Comparison of ENCODE assay signal across 8 mouse cellular contexts in the genomic region with DNA sequence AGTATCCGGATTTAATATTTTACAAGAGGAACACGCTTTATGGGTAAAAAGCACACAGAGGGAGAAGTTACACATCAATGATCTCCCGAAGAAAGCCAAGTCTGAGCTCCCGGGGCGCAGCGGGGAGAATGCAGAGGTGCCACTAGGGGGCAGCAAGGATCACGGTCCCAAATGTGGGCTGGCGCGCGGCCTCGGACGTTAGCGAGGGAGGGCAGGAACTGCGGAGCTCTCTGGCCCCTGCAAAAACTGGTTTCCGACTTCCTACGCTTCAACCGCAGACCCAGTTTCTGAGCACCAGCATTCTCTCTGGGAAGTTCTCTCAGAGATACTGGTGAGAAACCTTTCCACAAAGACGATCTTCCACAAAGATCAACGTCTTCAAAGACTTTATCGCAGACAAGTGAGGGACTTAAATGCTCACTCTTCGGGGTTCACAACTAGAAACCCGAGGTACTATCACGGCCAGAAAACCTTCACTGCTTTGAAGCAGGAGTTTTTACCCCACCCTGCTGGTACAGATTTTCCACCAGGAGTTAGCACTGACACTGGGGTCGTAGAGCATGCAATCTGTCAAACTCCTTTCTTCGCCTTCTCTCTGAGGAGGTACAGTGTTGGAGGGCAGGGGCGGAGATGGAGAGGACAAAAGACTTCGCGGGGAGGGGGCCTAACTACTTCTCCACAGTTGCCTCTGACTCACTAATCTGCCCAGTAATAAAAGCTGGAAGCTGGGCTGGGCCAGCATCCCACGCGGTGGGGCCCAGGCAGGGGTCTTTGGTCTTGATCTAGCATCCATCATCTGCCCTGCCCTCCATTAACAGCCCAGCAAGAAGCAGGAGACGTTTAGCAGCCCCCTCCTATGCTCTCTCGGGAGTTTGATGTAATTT. TPM values are rescaled to one million over a fixed set of nuclear protein-coding genes. Genes with fewer than 3 reads are reported as not detected.
DNase-seq lines count a peak whose midpoint lies in the region; ATAC-seq lines count a peak whose summit lies in the region.

No protein-coding gene starts in this region.

- H3K9ac ChIP-seq in embryonic facial prominence, embryonic 11.5 days (replicated peaks; ENCODE audit: low read length): peak overlapping the region; percentile 25; the same call in 1 of the 2 replicates
- H3K9ac ChIP-seq in liver, embryonic 11.5 days (ENCODE audit: low read depth, low read length): peak overlapping the region; percentile 22; the same call in 1 of the 2 replicates

- peak overlapping the region; percentile 22 for H3K4me2 ChIP-seq in embryonic facial prominence, embryonic 11.5 days (ENCODE audit: low read depth, low read length)
- peak overlapping the region; percentile 63 for H3K4me2 ChIP-seq in liver, embryonic 11.5 days

- H3K4me1 ChIP-seq in embryonic facial prominence, embryonic 11.5 days (ENCODE audit: control insufficient read depth, insufficient read depth, low read length): peaks cover 13% of the 10 kb centered on the region
- peaks cover 24% of the 10 kb centered on the region for H3K4me1 ChIP-seq in liver, embryonic 11.5 days (replicated peaks; ENCODE audit: control insufficient read depth, insufficient read depth, low read length)

- peaks cover 70% of the 10 kb centered on the region for H3K27me3 ChIP-seq in embryonic facial prominence, embryonic 11.5 days (ENCODE audit: control insufficient read depth, insufficient read depth, low read length)
- peaks cover 82% of the 10 kb centered on the region for H3K27me3 ChIP-seq in liver, embryonic 11.5 days (replicated peaks; ENCODE audit: control insufficient read depth, insufficient read depth, low read length)

- DNase-seq in A20 (ENCODE audit: low read depth, low spot score): peak; percentile 82
- DNase-seq in adrenal gland, postnatal 14 days: peak; percentile 94
- DNase-seq in embryonic facial prominence, embryonic 11.5 days (ENCODE audit: low spot score): peak; percentile 89
- peak; percentile 85 for DNase-seq in heart, adult 8-10 months (ENCODE audit: low spot score)
- peak; percentile 85 for DNase-seq in kidney, adult 18-20 months
- DNase-seq in liver, embryonic 11.5 days (ENCODE audit: low spot score): peak; percentile 84
- DNase-seq in spleen, postnatal 36 days (ENCODE audit: low spot score in 2 of 2): peak; percentile 74 to 80

- no peak; the same call in 1 of the 2 replicates for ATAC-seq in embryonic facial prominence, embryonic 11.5 days (replicated peaks; ENCODE audit: insufficient number of reproducible peaks, low FRiP score, low TSS enrichment, low read depth)
- ATAC-seq in liver, embryonic 11.5 days (replicated peaks; ENCODE audit: low FRiP score): no peak; the same call in 1 of the 2 replicates
- ATAC-seq in monocyte, adult 5-6 weeks (replicated peaks; ENCODE audit: insufficient number of reproducible peaks, low FRiP score, low TSS enrichment, poor library complexity, severe bottlenecking): peak; percentile 81

- no peaks in the 10 kb centered on the region for H3K36me3 ChIP-seq in embryonic facial prominence, embryonic 11.5 days (replicated peaks; ENCODE audit: control insufficient read depth, insufficient read depth, low read depth, low read length)
- no peaks in the 10 kb centered on the region for H3K36me3 ChIP-seq in liver, embryonic 11.5 days (ENCODE audit: control insufficient read depth, insufficient read depth, low read length)

- H3K9me3 ChIP-seq in embryonic facial prominence, embryonic 11.5 days (replicated peaks; ENCODE audit: control insufficient read depth, low read length): no peaks in the 10 kb centered on the region
- no peaks in the 10 kb centered on the region for H3K9me3 ChIP-seq in liver, embryonic 11.5 days (ENCODE audit: control insufficient read depth, low read length)

- H3K27ac ChIP-seq in embryonic facial prominence, embryonic 11.5 days (replicated peaks; ENCODE audit: low read depth, low read length): no peak overlapping the region
- no peak overlapping the region for H3K27ac ChIP-seq in liver, embryonic 11.5 days (ENCODE audit: low read depth, low read length)

- 2% methylated on average over 32 of the region's 32 CpGs for WGBS in embryonic facial prominence, embryonic 11.5 days
- 2% methylated on average over 32 of the region's 32 CpGs for WGBS in liver, embryonic 11.5 days

- peak overlapping the region; percentile 14 for H3K4me3 ChIP-seq in embryonic facial prominence, embryonic 11.5 days (ENCODE audit: low read depth, low read length)
- H3K4me3 ChIP-seq in liver, embryonic 11.5 days (ENCODE audit: low read depth, low read length): peak overlapping the region; percentile 34

RNA-seq across cellular contexts. Expression of a gene that starts 3.3 kb away (rescaled TPM):
- total RNA-seq in adrenal gland, postnatal 14 days (2021): 0.15 and 0.30 TPM in 2 replicates
- polyA plus RNA-seq in embryonic facial prominence, embryonic 11.5 days (2014; fragmentation: Nextera tagmentation; extraction: Ambion mirVana): 0.04 TPM in 1 of 2 replicates, not detected in the other
- total RNA-seq in heart, adult 8-10 months (2022): 1 to 10 TPM; 1.0 to 3.1 (median 1.7) TPM
- 0.16 TPM in 1 of 2 replicates, not detected in the other for polyA plus RNA-seq in liver, embryonic 11.5 days (2014; fragmentation: Nextera tagmentation; extraction: Ambion mirVana)
- total RNA-seq in monocyte, adult 5-6 weeks (2017): 0.58 TPM in 1 of 3 replicates, not detected in the others

RNA-seq across cellular contexts. Expression of a gene that starts 27.8 kb away (rescaled TPM):
- 1.1 and 8.7 TPM in 2 replicates for total RNA-seq in adrenal gland, postnatal 14 days (2021)
- 0.22 and 0.40 TPM in 2 replicates for polyA plus RNA-seq in embryonic facial prominence, embryonic 11.5 days (2014; fragmentation: Nextera tagmentation; extraction: Ambion mirVana)
- total RNA-seq in heart, adult 8-10 months (2022): 1 to 10 TPM; 2.2 to 3.3 (median 2.5) TPM
- polyA plus RNA-seq in liver, embryonic 11.5 days (2014; fragmentation: Nextera tagmentation; extraction: Ambion mirVana): 2.9 and 3.5 TPM in 2 replicates
- total RNA-seq in monocyte, adult 5-6 weeks (2017): 32.8 to 44.3 TPM (median 36.3 TPM) in 3 replicates

RNA-seq across cellular contexts. Expression of a gene that starts 37.3 kb away (rescaled TPM):
- total RNA-seq in adrenal gland, postnatal 14 days (2021): 10.5 and 12.7 TPM in 2 replicates
- 0.50 and 0.92 TPM in 2 replicates for polyA plus RNA-seq in embryonic facial prominence, embryonic 11.5 days (2014; fragmentation: Nextera tagmentation; extraction: Ambion mirVana)
- total RNA-seq in heart, adult 8-10 months (2022): 10 to 100 TPM in 3 of 4 experiments, 1 to 10 TPM in 1; 7.5 to 13.4 (median 11.4) TPM
- polyA plus RNA-seq in liver, embryonic 11.5 days (2014; fragmentation: Nextera tagmentation; extraction: Ambion mirVana): 2.2 and 2.8 TPM in 2 replicates
- 0.21 TPM in 1 of 3 replicates, not detected in the others for total RNA-seq in monocyte, adult 5-6 weeks (2017)

RNA-seq across cellular contexts. Expression of a gene that starts 45.1 kb away (rescaled TPM):
- 28.8 and 30.0 TPM in 2 replicates for total RNA-seq in adrenal gland, postnatal 14 days (2021)
- 22.8 and 25.8 TPM in 2 replicates for polyA plus RNA-seq in embryonic facial prominence, embryonic 11.5 days (2014; fragmentation: Nextera tagmentation; extraction: Ambion mirVana)
- 10 to 100 TPM; 33.0 to 45.2 (median 33.9) TPM for total RNA-seq in heart, adult 8-10 months (2022)
- polyA plus RNA-seq in liver, embryonic 11.5 days (2014; fragmentation: Nextera tagmentation; extraction: Ambion mirVana): 32.3 and 33.0 TPM in 2 replicates
- 14.5 to 23.9 TPM (median 19.3 TPM) in 3 replicates for total RNA-seq in monocyte, adult 5-6 weeks (2017)
